In the genomic region with DNA sequence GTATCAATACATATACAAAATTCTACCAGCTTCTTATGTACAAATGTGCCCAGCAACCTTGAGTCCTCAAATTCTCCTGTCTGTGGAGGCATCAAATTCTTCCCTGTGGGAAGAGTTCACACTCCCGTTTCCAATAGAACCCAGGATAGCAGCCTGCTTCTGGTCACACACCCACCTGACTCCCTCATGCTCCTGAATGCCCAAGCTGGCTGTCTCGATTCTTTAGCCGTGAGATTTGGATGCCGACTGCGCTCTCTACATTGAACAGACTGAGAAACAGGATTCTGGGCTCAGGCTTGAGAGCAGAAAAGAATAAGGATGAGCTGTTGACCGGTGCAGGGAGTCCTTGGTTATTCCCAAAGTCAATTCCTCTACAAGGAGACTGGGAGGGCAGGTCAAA, we compare ENCODE assay signal across 29 mouse cellular contexts. TPM values are rescaled to one million over a fixed set of nuclear protein-coding genes. Genes with fewer than 3 reads are reported as not detected.
DNase-seq lines count a peak whose midpoint lies in the region; ATAC-seq and TF ChIP-seq lines count a peak whose summit lies in the region.
"Had no signal": no experiment of that assay in that cellular context is flagged by ENCODE, and none has a peak within 500 bp of the region (broad histone marks: within the 10 kb centered on the region; RNA-seq: fewer than 3 reads in every experiment).

No protein-coding gene starts in this region.

- no peaks in the 10 kb centered on the region for H3K36me3 ChIP-seq in forebrain, embryonic 10.5 days (replicated peaks)
- H3K36me3 ChIP-seq in forebrain, embryonic 16.5 days (ENCODE audit: control insufficient read depth, insufficient read depth), result no peaks in the 10 kb centered on the region
- H3K36me3 ChIP-seq in heart, embryonic 11.5 days (ENCODE audit: control insufficient read depth, insufficient read depth, low read length), result no peaks in the 10 kb centered on the region
- H3K36me3 ChIP-seq in midbrain, embryonic 11.5 days (ENCODE audit: control insufficient read depth, insufficient read depth, low read length), result no peaks in the 10 kb centered on the region
- no peaks in the 10 kb centered on the region for H3K36me3 ChIP-seq in midbrain, postnatal 0 days (ENCODE audit: insufficient read depth, low read length)
- H3K36me3 ChIP-seq: embryonic facial prominence, embryonic 13.5 days; embryonic facial prominence, embryonic 15.5 days; forebrain, embryonic 15.5 days; G1E had no signal

- H3K4me2 ChIP-seq in forebrain, embryonic 16.5 days (ENCODE audit: low read length), result no peak overlapping the region
- no peak overlapping the region for H3K4me2 ChIP-seq in heart, embryonic 11.5 days
- no peak overlapping the region for H3K4me2 ChIP-seq in midbrain, embryonic 11.5 days
- H3K4me2 ChIP-seq in midbrain, postnatal 0 days (ENCODE audit: low read depth, low read length, poor library complexity, severe bottlenecking), result no peak overlapping the region
- H3K4me2 ChIP-seq: embryonic facial prominence, embryonic 13.5 days; embryonic facial prominence, embryonic 15.5 days; forebrain, embryonic 13.5 days; forebrain, embryonic 15.5 days had no signal

- TF ChIP-seq CTCF in midbrain, postnatal 0 days (IDR thresholded peaks at IDR 0.05), result no peak

- H3K4me1 ChIP-seq in forebrain, embryonic 10.5 days, result peaks cover 15% of the 10 kb centered on the region
- no peaks in the 10 kb centered on the region for H3K4me1 ChIP-seq in forebrain, embryonic 16.5 days (replicated peaks; ENCODE audit: control insufficient read depth, insufficient read depth, low read length)
- no peaks in the 10 kb centered on the region for H3K4me1 ChIP-seq in heart, embryonic 11.5 days (ENCODE audit: control insufficient read depth, insufficient read depth, low read length)
- H3K4me1 ChIP-seq in midbrain, embryonic 11.5 days (ENCODE audit: control insufficient read depth, insufficient read depth, low read length), result no peaks in the 10 kb centered on the region
- H3K4me1 ChIP-seq in midbrain, postnatal 0 days (ENCODE audit: insufficient read depth, low read length), result no peaks in the 10 kb centered on the region
- H3K4me1 ChIP-seq: embryonic facial prominence, embryonic 13.5 days; embryonic facial prominence, embryonic 15.5 days; forebrain, embryonic 13.5 days; forebrain, embryonic 15.5 days had no signal

- 80% methylated on average over 6 of the region's 6 CpGs for WGBS in forebrain, embryonic 10.5 days
- WGBS in forebrain, embryonic 16.5 days, result 71% methylated on average over 6 of the region's 6 CpGs
- 82% methylated on average over 6 of the region's 6 CpGs for WGBS in heart, embryonic 11.5 days (ENCODE audit: insufficient replicate concordance)
- WGBS in midbrain, embryonic 11.5 days, result 80% methylated on average over 6 of the region's 6 CpGs
- WGBS in midbrain, postnatal 0 days, result 80% methylated on average over 6 of the region's 6 CpGs

- H3K4me3 ChIP-seq in forebrain, embryonic 10.5 days, result no peak overlapping the region
- no peak overlapping the region for H3K4me3 ChIP-seq in forebrain, embryonic 16.5 days (replicated peaks; ENCODE audit: low read length)
- no peak overlapping the region for H3K4me3 ChIP-seq in heart, embryonic 11.5 days (ENCODE audit: low read depth, low read length)
- H3K4me3 ChIP-seq in midbrain, embryonic 11.5 days (ENCODE audit: low read depth, low read length), result no peak overlapping the region
- H3K4me3 ChIP-seq in midbrain, postnatal 0 days (ENCODE audit: low read depth, low read length), result no peak overlapping the region
- H3K4me3 ChIP-seq: embryonic facial prominence, embryonic 13.5 days; embryonic facial prominence, embryonic 15.5 days; erythroblast, embryonic 14.5 days; forebrain, embryonic 13.5 days; forebrain, embryonic 15.5 days had no signal

- H3K27ac ChIP-seq in forebrain, embryonic 10.5 days, result peak overlapping the region; percentile 51; the same call in 1 of the 2 replicates
- H3K27ac ChIP-seq in forebrain, embryonic 16.5 days (ENCODE audit: low read length), result no peak overlapping the region
- H3K27ac ChIP-seq in heart, embryonic 11.5 days (ENCODE audit: low read depth, low read length), result no peak overlapping the region
- H3K27ac ChIP-seq in midbrain, embryonic 11.5 days (ENCODE audit: low read depth, low read length), result no peak overlapping the region
- no peak overlapping the region for H3K27ac ChIP-seq in midbrain, postnatal 0 days (ENCODE audit: low read depth, low read length)
- H3K27ac ChIP-seq: embryonic facial prominence, embryonic 13.5 days; embryonic facial prominence, embryonic 15.5 days; forebrain, embryonic 13.5 days; forebrain, embryonic 15.5 days had no signal

- no peak for ATAC-seq in forebrain, embryonic 16.5 days
- no peak for ATAC-seq in heart, embryonic 11.5 days (replicated peaks; ENCODE audit: insufficient number of reproducible peaks, low FRiP score, low TSS enrichment)
- no peak for ATAC-seq in midbrain, embryonic 11.5 days (ENCODE audit: low FRiP score)
- no peak for ATAC-seq in midbrain, postnatal 0 days (ENCODE audit: low FRiP score)
- ATAC-seq: activated CD4-positive, CD25-positive, alpha-beta regulatory T cell, adult 4 months; CD4-positive, CD25-positive, alpha-beta regulatory T cell, adult 4 months; forebrain, embryonic 13.5 days; forebrain, embryonic 15.5 days; Patski had no signal

- H3K9me3 ChIP-seq in forebrain, embryonic 10.5 days, result no peaks in the 10 kb centered on the region
- H3K9me3 ChIP-seq in forebrain, embryonic 16.5 days (ENCODE audit: control insufficient read depth, low read length), result no peaks in the 10 kb centered on the region
- H3K9me3 ChIP-seq in heart, embryonic 11.5 days (replicated peaks; ENCODE audit: control insufficient read depth, low read length), result no peaks in the 10 kb centered on the region
- no peaks in the 10 kb centered on the region for H3K9me3 ChIP-seq in midbrain, embryonic 11.5 days (ENCODE audit: control insufficient read depth, low read length)
- no peaks in the 10 kb centered on the region for H3K9me3 ChIP-seq in midbrain, postnatal 0 days (ENCODE audit: low read length)
- H3K9me3 ChIP-seq: embryonic facial prominence, embryonic 13.5 days; embryonic facial prominence, embryonic 15.5 days; forebrain, embryonic 13.5 days; forebrain, embryonic 15.5 days; G1E had no signal

- H3K9ac ChIP-seq in forebrain, embryonic 16.5 days (replicated peaks; ENCODE audit: low read depth, low read length), result no peak overlapping the region
- H3K9ac ChIP-seq in heart, embryonic 11.5 days (ENCODE audit: low read depth, low read length), result no peak overlapping the region
- H3K9ac ChIP-seq in midbrain, embryonic 11.5 days (ENCODE audit: low read length), result no peak overlapping the region
- H3K9ac ChIP-seq in midbrain, postnatal 0 days (replicated peaks; ENCODE audit: low read length, poor library complexity, severe bottlenecking), result no peak overlapping the region
- H3K9ac ChIP-seq: embryonic facial prominence, embryonic 13.5 days; embryonic facial prominence, embryonic 15.5 days; forebrain, embryonic 13.5 days; forebrain, embryonic 15.5 days had no signal

- H3K27me3 ChIP-seq in forebrain, embryonic 10.5 days (ENCODE audit: poor library complexity, severe bottlenecking), result no peaks in the 10 kb centered on the region
- no peaks in the 10 kb centered on the region for H3K27me3 ChIP-seq in forebrain, embryonic 16.5 days (replicated peaks; ENCODE audit: control insufficient read depth, insufficient read depth, low read length)
- H3K27me3 ChIP-seq in heart, embryonic 11.5 days (ENCODE audit: control insufficient read depth, insufficient read depth, low read length), result no peaks in the 10 kb centered on the region
- H3K27me3 ChIP-seq in midbrain, embryonic 11.5 days (ENCODE audit: control insufficient read depth, insufficient read depth, low read length), result no peaks in the 10 kb centered on the region
- no peaks in the 10 kb centered on the region for H3K27me3 ChIP-seq in midbrain, postnatal 0 days (ENCODE audit: insufficient read depth, low read length)
- H3K27me3 ChIP-seq: CH12.LX; embryonic facial prominence, embryonic 13.5 days; embryonic facial prominence, embryonic 15.5 days; forebrain, embryonic 13.5 days; forebrain, embryonic 15.5 days; Patski had no signal

- DNase-seq in forebrain, embryonic 10.5 days (ENCODE audit: extremely low spot score, low spot score), result no peak
- peak; percentile 53 for DNase-seq in heart, adult 11 months
- DNase-seq in midbrain, embryonic 11.5 days (ENCODE audit: low spot score, missing footprints), result peak; percentile 69
- DNase-seq in midbrain, postnatal 0 days (ENCODE audit: low spot score), result no peak
- DNase-seq: adrenal gland, adult 8-10 months; adrenal gland, postnatal 14 days; adrenal gland, postnatal 36 days; B cell, adult 2 months; cerebellum, adult 11 months; cerebellum, adult 18-20 months; cerebellum, adult 8-10 months; cerebellum, adult 9-11 months; cerebellum, postnatal 14 days; cerebellum, postnatal 36 days; embryo, embryonic 11 days had no signal

RNA-seq across cellular contexts. Expression of a gene that starts 48.3 kb away (rescaled TPM):
- polyA plus RNA-seq in forebrain, embryonic 10.5 days (2016; fragmentation: Nextera tagmentation; extraction: Ambion mirVana), result not detected in 2 replicates
- not detected in 2 replicates for polyA plus RNA-seq in forebrain, embryonic 16.5 days (2015; fragmentation: Nextera tagmentation; extraction: Ambion mirVana)
- polyA plus RNA-seq in heart, embryonic 11.5 days (2014; fragmentation: Nextera tagmentation; extraction: Ambion mirVana), result not detected in 2 replicates
- not detected in 2 replicates for polyA plus RNA-seq in midbrain, embryonic 11.5 days (2014; fragmentation: Nextera tagmentation; extraction: Ambion mirVana)
- total RNA-seq in midbrain, postnatal 0 days (2014; rRNA removed), result not detected in 2 replicates
- not detected in 2 replicates for polyA plus RNA-seq in midbrain, postnatal 0 days (2015; fragmentation: Nextera tagmentation; extraction: Ambion mirVana)
- total RNA-seq: common myeloid progenitor, adult 5-6 weeks had no signal
- polyA plus RNA-seq: activated CD4-positive, CD25-positive, alpha-beta regulatory T cell, adult 4 months; CD4-positive, CD25-positive, alpha-beta regulatory T cell, adult 4 months; embryonic facial prominence, embryonic 11.5 days; erythroblast, embryonic 14.5 days; forebrain, embryonic 13.5 days; forebrain, embryonic 15.5 days; G1E had no signal

Comparison
In these comparisons a context has a peak if more than half of its experiments do, and no peak if none do; other contexts are left out.
1. DNase-seq: peak in heart, adult 11 months (single experiment) and midbrain, embryonic 11.5 days (single experiment); none in forebrain, embryonic 10.5 days (single experiment) and midbrain, postnatal 0 days (single experiment).